Mouse (Mus musculus) intestine, postnatal 0 days (tissue): Measurements from ENCODE around the gene Icam1. TPM values are rescaled to one million over a fixed set of nuclear protein-coding genes. Genes with fewer than 3 reads are reported as not detected.

Source experiments
- ATAC-seq: fragments of 200-750 bp; cut with Nextera tagmentation; 2 replicates; pipeline ENCODE4 v1.8.0; 2017; ENCODE audit warnings: mild to moderate bottlenecking, moderate TSS enrichment, moderate library complexity
- H3K27ac ChIP-seq: fragments of 300-500 bp; sonication (generic); 2 replicates; pipeline ENCODE4 v1.5.1; 2014; ENCODE audit warnings: mild to moderate bottlenecking, low read depth, low read length, moderate library complexity
- H3K27me3 ChIP-seq: fragments of 300-500 bp; sonication (generic); replicated peaks from 2 replicates; pipeline ENCODE4 v1.6.1; 2014; ENCODE audit warnings: low read length, mixed read lengths; ENCODE audit not compliant: control insufficient read depth, insufficient read depth
- H3K36me3 ChIP-seq: fragments of 300-500 bp; sonication (generic); 2 replicates; pipeline ENCODE4 v1.6.1; 2014; ENCODE audit warnings: mild to moderate bottlenecking, moderate library complexity; ENCODE audit not compliant: control insufficient read depth, insufficient read depth
- H3K4me1 ChIP-seq: fragments of 300-500 bp; sonication (generic); replicated peaks from 2 replicates; pipeline ENCODE4 v1.6.1; 2014; ENCODE audit warnings: antibody characterized with exemption, low read length, mixed read lengths; ENCODE audit not compliant: control insufficient read depth, insufficient read depth
- H3K4me2 ChIP-seq: fragments of 300-500 bp; sonication (generic); replicated peaks from 2 replicates; pipeline ENCODE4 v1.6.1; 2014; ENCODE audit warnings: low read depth, mild to moderate bottlenecking, moderate library complexity
- H3K4me3 ChIP-seq: fragments of 300-500 bp; sonication (generic); 2 replicates; pipeline ENCODE4 v1.5.1; 2014; ENCODE audit warnings: low read depth, low read length
- H3K9ac ChIP-seq: fragments of 300-500 bp; sonication (generic); 2 replicates; pipeline ENCODE4 v1.6.1; 2014; ENCODE audit warnings: mild to moderate bottlenecking, low read depth, low read length
- H3K9me3 ChIP-seq: fragments of 300-500 bp; sonication (generic); 2 replicates; pipeline ENCODE4 v1.6.1; 2016; ENCODE audit warnings: mixed run types; ENCODE audit not compliant: control insufficient read depth
- CTCF ChIP-seq: sonication (generic); IDR thresholded peaks from 2 replicates; pipeline ENCODE4 v1.5.1; 2016; ENCODE audit warnings: low read depth, mild to moderate bottlenecking, control low read depth, antibody characterized with exemption, moderate library complexity
- WGBS: fragments of 180-500 bp; shearing (Covaris S2); extraction: QIAGEN DNeasy Blood & Tissue Kit; methylation state at CpG from one replicate; pipeline ENCODE4 v1.1.7; 2014; 5-methylcytosine and 5-hydroxymethylcytosine counted together
- polyA plus RNA-seq: library from polyadenylated mRNA; unstranded; fragments of >200 nt; fragmentation: Nextera tagmentation; extraction: Ambion mirVana; gene quantifications from 2 replicates; pipeline ENCODE4 v1.2.1, GENCODE M21; 2015

Icam1 gene
- polyA plus RNA-seq, 1 experiment from 2014 or later: 10.2 TPM

DNA sequence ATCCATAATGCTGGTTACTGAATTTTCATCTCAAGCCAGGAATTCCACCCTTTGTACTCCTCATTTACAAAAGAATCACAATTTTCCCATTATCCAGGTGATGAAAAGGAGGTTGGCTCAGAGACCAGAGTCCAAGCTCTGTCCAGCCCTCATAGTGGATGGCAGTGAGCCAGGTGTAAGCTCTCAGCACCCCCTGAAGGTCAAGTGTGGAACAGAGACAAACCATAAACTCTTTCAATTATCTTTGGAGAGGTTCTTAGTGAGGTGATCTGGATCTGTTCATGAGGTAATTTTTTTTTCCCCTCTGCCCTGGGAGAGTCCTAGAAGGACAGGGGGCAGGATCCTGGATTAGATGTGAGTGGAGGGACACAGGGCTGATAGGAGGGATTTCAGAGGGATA is 15.0 kb upstream of the Icam1 start:
- no peak overlapping the region for H3K9ac ChIP-seq
- no peaks in the 10 kb centered on the region for H3K4me1 ChIP-seq
- H3K9me3 ChIP-seq: no peaks in the 10 kb centered on the region
- no peak overlapping the region for H3K4me3 ChIP-seq
- ATAC-seq: no peak
- H3K36me3 ChIP-seq: 0 out of 2 replicates have a peak, but pooled peaks cover 7% of the 10 kb centered on the region
- H3K27me3 ChIP-seq: no peaks in the 10 kb centered on the region
- H3K27ac ChIP-seq: no peak overlapping the region
- peak; percentile 76 for TF ChIP-seq CTCF
- H3K4me2 ChIP-seq: no peak overlapping the region

DNA sequence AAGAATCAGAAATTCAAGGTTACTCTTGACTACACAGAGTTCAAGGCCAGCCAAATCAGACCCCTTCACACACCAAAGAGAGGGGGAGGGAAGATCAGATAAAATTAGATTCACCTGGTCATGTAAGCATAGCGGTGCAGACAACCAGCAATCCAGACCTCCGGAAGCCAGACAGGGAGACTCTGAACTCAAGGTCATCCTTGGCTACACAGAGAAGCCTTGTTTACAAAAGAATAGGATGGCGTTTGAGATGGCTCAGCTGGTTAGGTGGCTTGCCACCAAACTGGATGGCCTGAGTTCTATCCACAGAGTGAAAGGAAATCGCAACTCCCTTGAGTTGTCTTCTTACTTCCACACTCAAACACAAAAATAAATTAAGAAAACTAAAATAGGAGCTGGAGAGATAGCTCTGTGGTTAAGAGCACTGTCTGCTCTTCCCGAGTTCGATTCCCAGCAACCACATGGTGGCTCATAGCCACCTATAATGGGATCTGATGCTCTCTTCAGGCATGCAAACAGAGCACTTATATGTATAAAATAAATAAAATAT is 14.1 kb upstream of the Icam1 start:
- H3K4me2 ChIP-seq: peak overlapping the region; percentile 82; the same call in 1 of the 2 replicates
- no peak overlapping the region for H3K27ac ChIP-seq
- 52% methylated on average over 6 of the region's 6 CpGs for WGBS
- ATAC-seq: no peak
- no peaks in the 10 kb centered on the region for H3K27me3 ChIP-seq
- no peak overlapping the region for H3K4me3 ChIP-seq
- H3K9me3 ChIP-seq: no peaks in the 10 kb centered on the region
- peaks cover 14% of the 10 kb centered on the region; the same call in 1 of the 2 replicates for H3K36me3 ChIP-seq
- no peaks in the 10 kb centered on the region for H3K4me1 ChIP-seq
- TF ChIP-seq CTCF: no peak
- no peak overlapping the region for H3K9ac ChIP-seq

DNA sequence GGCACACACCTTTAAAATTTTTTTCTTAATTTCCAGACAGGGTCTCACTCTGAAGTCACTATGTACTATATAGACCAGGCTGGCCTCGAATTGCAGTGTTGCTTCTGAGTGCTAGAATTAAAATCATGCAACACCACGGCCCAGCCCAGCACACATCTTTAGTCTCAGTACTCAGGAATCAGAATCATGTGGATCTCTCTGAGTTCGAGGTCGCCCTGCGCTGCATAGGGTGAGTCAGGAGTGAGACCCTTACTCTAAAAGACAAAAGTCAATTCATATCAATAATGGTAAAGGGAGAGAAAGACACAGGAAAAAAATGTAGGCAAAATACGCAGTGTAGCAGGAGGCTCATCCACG is 13.5 kb upstream of the Icam1 start:
- Histone ChIP-seq H3K9ac (peak overlapping the region; percentile 76; the same call in 1 of the 2 replicates), H3K4me2 (peak overlapping the region; percentile 82), H3K27me3 (no peaks in the 10 kb centered on the region), H3K9me3 (no peaks in the 10 kb centered on the region), H3K36me3 (peaks cover 19% of the 10 kb centered on the region), H3K4me1 (no peaks in the 10 kb centered on the region), H3K27ac (peak overlapping the region; percentile 80), H3K4me3 (peak overlapping the region; percentile 85)
- no peak; the same call in 1 of the 2 replicates for ATAC-seq
- no peak for TF ChIP-seq CTCF
- WGBS: 10% methylated on average over 7 of the region's 7 CpGs

DNA sequence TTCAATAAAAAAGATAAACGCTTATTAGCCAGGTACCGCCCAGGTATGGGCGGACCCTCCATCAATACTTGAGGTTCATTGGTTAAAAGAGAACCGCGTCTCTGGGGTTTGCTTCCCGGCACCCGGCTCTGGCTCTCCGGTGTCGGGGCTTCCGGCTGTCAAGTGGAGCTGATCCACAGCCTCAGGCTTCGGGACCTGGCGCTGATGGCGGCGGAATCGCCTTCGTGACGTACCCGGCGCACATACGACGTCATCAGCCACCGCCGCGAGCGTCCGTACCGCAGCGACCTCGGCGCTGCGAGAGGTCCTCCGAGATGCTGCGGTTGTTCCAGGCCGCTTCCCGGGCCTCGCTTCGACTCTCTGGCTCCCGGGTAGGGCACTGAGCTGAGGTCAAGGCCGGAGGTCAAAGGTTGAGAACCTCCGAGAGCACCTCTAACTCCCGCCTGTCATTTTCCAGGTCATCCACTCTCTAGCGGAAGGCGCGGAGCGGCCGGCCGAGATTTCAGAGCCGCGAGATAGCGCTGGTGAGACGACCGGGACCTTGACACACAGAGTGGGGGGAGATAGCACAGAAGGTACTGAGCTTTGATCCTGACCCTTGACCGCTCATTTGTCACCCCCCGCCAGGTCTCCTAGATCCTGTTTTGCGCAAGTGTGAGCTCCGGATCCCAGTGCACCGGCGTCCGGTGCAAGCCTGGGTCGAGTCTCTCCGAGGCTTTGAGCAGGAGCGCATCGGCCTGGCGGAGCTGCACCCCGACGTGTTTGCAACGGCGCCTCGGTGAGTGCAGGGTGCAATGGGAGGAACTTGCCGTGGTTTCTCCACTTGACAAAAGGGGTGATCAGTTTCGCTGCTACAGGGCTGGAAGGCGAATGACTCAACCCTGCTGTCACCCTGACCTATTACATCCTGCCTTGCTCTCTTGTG is 12.9 kb upstream of the Icam1 start, which contains the start of gene Mrpl4:
TSS of gene Mrpl4 (plus strand) at position 112 of the 925 bp plus-strand sequence.
- peak; percentile 84 for ATAC-seq
- peaks cover 26% of the 10 kb centered on the region for H3K36me3 ChIP-seq
- no peaks in the 10 kb centered on the region for H3K9me3 ChIP-seq
- peak within 1 kb of the TSS; percentile 76 for H3K9ac ChIP-seq
- peak within 1 kb of the TSS; percentile 80 for H3K27ac ChIP-seq
- no peaks in the 10 kb centered on the region for H3K4me1 ChIP-seq
- H3K27me3 ChIP-seq: no peaks in the 10 kb centered on the region
- under 1% methylated on average over 72 of the region's 72 CpGs for WGBS
- peak within 1 kb of the TSS; percentile 82 for H3K4me2 ChIP-seq
- peak within 1 kb of the TSS; percentile 85 for H3K4me3 ChIP-seq
- peak; percentile 27; the same call in 1 of the 2 replicates for TF ChIP-seq CTCF

DNA sequence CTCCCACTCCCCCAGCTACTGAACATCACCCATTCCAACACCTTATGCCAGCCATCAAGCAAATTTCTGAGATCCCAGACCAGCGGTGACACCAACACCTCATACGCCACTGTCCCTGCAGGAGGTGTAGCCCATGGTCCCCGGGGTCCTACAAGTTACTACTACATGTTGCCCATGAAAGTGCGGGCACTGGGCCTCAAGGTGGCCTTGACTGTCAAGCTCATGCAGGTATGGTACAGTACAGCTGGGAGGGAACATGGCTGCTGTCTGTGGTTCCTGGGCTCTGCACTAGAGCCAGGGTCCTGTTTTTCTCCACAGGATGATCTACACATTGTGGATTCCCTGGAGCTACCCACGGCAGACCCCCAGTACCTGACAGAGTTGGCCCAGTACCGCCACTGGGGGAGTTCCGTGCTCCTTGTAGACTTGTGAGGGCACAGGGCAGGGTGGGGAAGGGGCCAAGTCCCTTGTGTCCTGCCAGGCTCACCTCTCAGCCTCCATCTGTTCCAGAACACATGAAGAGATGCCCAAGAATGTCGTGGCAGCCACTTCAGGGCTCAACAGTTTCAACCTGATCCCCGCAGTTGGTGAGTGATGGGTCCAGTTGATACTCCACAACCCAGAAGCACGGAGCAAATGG is 8.4 kb upstream of the Icam1 start:
- TF ChIP-seq CTCF: no peak
- Histone ChIP-seq H3K27ac (no peak overlapping the region), H3K9ac (no peak overlapping the region), H3K9me3 (no peaks in the 10 kb centered on the region), H3K4me3 (no peak overlapping the region), H3K27me3 (no peaks in the 10 kb centered on the region), H3K4me1 (no peaks in the 10 kb centered on the region), H3K4me2 (no peak overlapping the region), H3K36me3 (peaks cover 40% of the 10 kb centered on the region)
- 93% methylated on average over 10 of the region's 10 CpGs for WGBS
- no peak for ATAC-seq

DNA sequence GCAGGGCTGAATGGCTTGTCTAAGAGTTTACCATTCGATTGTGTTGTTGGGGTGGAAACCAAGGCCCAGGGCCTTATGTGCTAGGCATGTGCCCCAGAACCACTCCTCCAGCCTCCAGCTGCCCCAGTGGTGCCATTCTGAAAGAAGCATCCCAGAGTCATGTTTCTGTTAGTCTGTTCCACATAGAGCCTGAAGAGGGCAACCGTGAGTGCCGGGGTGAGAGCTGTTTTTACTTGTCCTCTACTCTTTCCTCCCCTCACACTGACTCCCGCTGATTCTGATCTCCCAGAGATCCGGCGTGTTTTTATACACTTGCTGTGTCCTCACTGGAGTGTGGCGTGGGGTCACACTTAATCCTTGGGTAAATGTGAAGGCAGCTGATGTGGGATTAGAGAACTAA is 7.8 kb upstream of the Icam1 start:
- peak; percentile 44 for TF ChIP-seq CTCF
- Histone ChIP-seq H3K27ac (no peak overlapping the region), H3K4me1 (no peaks in the 10 kb centered on the region), H3K4me3 (no peak overlapping the region), H3K27me3 (no peaks in the 10 kb centered on the region), H3K36me3 (peaks cover 40% of the 10 kb centered on the region), H3K9me3 (no peaks in the 10 kb centered on the region), H3K9ac (no peak overlapping the region), H3K4me2 (no peak overlapping the region)
- no peak for ATAC-seq
- WGBS: 78% methylated on average over 7 of the region's 7 CpGs
